ENCODE assay signal across 21 mouse cellular contexts in genomic region chr2:12146612-12147011, GRCm38 (mm10).
DNase-seq lines count a peak whose midpoint lies in the region; ATAC-seq lines count a peak whose summit lies in the region.
"Had no signal": no experiment of that assay in that cellular context is flagged by ENCODE, and none has a peak within 500 bp of the region (broad histone marks: within the 10 kb centered on the region; RNA-seq: fewer than 3 reads in every experiment).

No protein-coding gene starts in this region.

- no peak for ATAC-seq in embryonic facial prominence, embryonic 13.5 days (ENCODE audit: insufficient number of reproducible peaks, insufficient read depth, low FRiP score, low TSS enrichment, low read depth)
- ATAC-seq: forebrain, embryonic 14.5 days; hindbrain, embryonic 16.5 days; inflammation-experienced regulatory T-cells, adult 6 months; intestine, postnatal 0 days had no signal

- H3K27ac ChIP-seq in embryonic facial prominence, embryonic 13.5 days = peak overlapping the region; percentile 61
- H3K27ac ChIP-seq: gastrocnemius, adult 2 months; hindbrain, embryonic 12.5 days had no signal

- peak; percentile 8 for DNase-seq in gastrocnemius, postnatal 10 days
- DNase-seq in gastrocnemius, adult 8-10 months (ENCODE audit: low spot score in 2 of 2) = no peak
- DNase-seq in kidney, postnatal 14 days = peak; percentile 24
- no peak for DNase-seq in kidney, postnatal 25 days
- peak; percentile 35 for DNase-seq in 3T3-L1 (ENCODE audit: low read depth, low spot score)
- DNase-seq in adrenal gland, postnatal 14 days = no peak
- DNase-seq in retina, embryonic 14.5 days (ENCODE audit: low spot score) = no peak
- DNase-seq: adrenal gland, postnatal 10 days; cerebellum, adult 18-20 months; cerebellum, adult 9-11 months; cerebellum, postnatal 36 days; gastrocnemius, adult 2 months; heart, postnatal 10 days; heart, postnatal 4 days had no signal

- no peak overlapping the region for H3K4me3 ChIP-seq in embryonic facial prominence, embryonic 13.5 days
- H3K4me3 ChIP-seq: gastrocnemius, adult 2 months; hindbrain, embryonic 12.5 days had no signal

- WGBS in embryonic facial prominence, embryonic 13.5 days = 17% methylated on average over 2 of the region's 2 CpGs

- peaks cover 12% of the 10 kb centered on the region for H3K4me1 ChIP-seq in embryonic facial prominence, embryonic 13.5 days
- H3K4me1 ChIP-seq: hindbrain, embryonic 12.5 days had no signal

- no peaks in the 10 kb centered on the region for H3K27me3 ChIP-seq in embryonic facial prominence, embryonic 13.5 days
- H3K27me3 ChIP-seq: CH12.LX; hindbrain, embryonic 12.5 days had no signal

- no peak overlapping the region for H3K4me2 ChIP-seq in embryonic facial prominence, embryonic 13.5 days
- H3K4me2 ChIP-seq: hindbrain, embryonic 12.5 days had no signal

- no peaks in the 10 kb centered on the region for H3K36me3 ChIP-seq in embryonic facial prominence, embryonic 13.5 days
- H3K36me3 ChIP-seq: hindbrain, embryonic 12.5 days had no signal

- H3K9me3 ChIP-seq in embryonic facial prominence, embryonic 13.5 days = no peaks in the 10 kb centered on the region
- H3K9me3 ChIP-seq: hindbrain, embryonic 12.5 days had no signal

- H3K9ac ChIP-seq in embryonic facial prominence, embryonic 13.5 days = no peak overlapping the region
- H3K9ac ChIP-seq: hindbrain, embryonic 12.5 days had no signal

Comparison
In these comparisons a context has a peak if more than half of its experiments do, and no peak if none do; other contexts are left out.
1. DNase-seq: peak in gastrocnemius, postnatal 10 days (single experiment), kidney, postnatal 14 days (single experiment) and 3T3-L1 (single experiment); none in gastrocnemius, adult 8-10 months (0 of 2), kidney, postnatal 25 days (0 of 2), adrenal gland, postnatal 14 days (single experiment) and retina, embryonic 14.5 days (single experiment).